Mouse (Mus musculus) neural tube, embryonic 12.5 days (tissue): ENCODE measurements at regions not wholly inside any gene's neighbourhood (a gene's known extent, or its start where the extent isn't known, plus 50 kb on each side); places are given as distances from the start of the nearest gene placed in this dataset.

Source experiments
- ATAC-seq: fragments of 200-750 bp; cut with Nextera tagmentation; 2 replicates; pipeline ENCODE4 v1.8.0; 2017; ENCODE audit warnings: low read depth, mild to moderate bottlenecking, moderate TSS enrichment, moderate library complexity; ENCODE audit not compliant: low FRiP score
- H3K27ac ChIP-seq: fragments of 300-500 bp; sonication (generic); 2 replicates; pipeline ENCODE4 v1.5.1; 2016
- H3K27me3 ChIP-seq: fragments of 300-500 bp; sonication (generic); replicated peaks from 2 replicates; pipeline ENCODE4 v1.6.1; 2016; ENCODE audit warnings: mild to moderate bottlenecking
- H3K36me3 ChIP-seq: fragments of 300-500 bp; sonication (generic); 2 replicates; pipeline ENCODE4 v1.6.1; 2016; ENCODE audit warnings: mild to moderate bottlenecking
- H3K4me1 ChIP-seq: fragments of 300-500 bp; sonication (generic); 2 replicates; pipeline ENCODE4 v1.6.1; 2016
- H3K4me2 ChIP-seq: fragments of 300-500 bp; sonication (generic); replicated peaks from 2 replicates; pipeline ENCODE4 v1.6.1; 2016; ENCODE audit warnings: mild to moderate bottlenecking
- H3K4me3 ChIP-seq: fragments of 300-500 bp; sonication (generic); 2 replicates; pipeline ENCODE4 v1.5.1; 2016
- H3K9ac ChIP-seq: fragments of 300-500 bp; sonication (generic); 2 replicates; pipeline ENCODE4 v1.6.1; 2016; ENCODE audit warnings: mild to moderate bottlenecking
- H3K9me3 ChIP-seq: fragments of 300-500 bp; sonication (generic); 2 replicates; pipeline ENCODE4 v1.6.1; 2016; ENCODE audit warnings: mild to moderate bottlenecking
- WGBS: fragments of 180-500 bp; shearing (Covaris S2); methylation state at CpG from one replicate; pipeline ENCODE4 v1.1.7; 2016; 5-methylcytosine and 5-hydroxymethylcytosine counted together

DNA sequence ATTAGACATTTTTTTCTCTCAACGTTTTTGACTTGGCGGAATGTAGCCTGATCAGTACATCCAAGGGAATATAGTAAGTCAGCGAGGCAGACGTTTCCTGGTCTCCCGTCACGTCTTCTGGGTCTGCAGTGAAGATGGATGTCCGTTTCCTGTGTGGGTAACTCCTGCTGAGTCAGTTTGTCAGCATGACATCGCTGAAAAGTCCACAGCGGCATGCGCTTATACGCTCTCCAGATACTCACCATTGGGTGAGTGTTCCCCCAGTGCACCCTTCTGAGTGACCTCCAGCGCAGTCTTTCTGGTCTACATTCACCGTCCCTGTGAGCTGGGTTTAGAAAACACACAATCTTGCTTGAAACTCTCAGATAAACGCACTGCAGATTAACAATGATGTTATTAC is 58.5 kb upstream of the Klf6 start:
- no peaks in the 10 kb centered on the region for H3K9me3 ChIP-seq
- no peak for ATAC-seq
- no peak overlapping the region for H3K4me2 ChIP-seq
- no peaks in the 10 kb centered on the region for H3K4me1 ChIP-seq
- no peak overlapping the region for H3K27ac ChIP-seq
- H3K9ac ChIP-seq, result no peak overlapping the region
- H3K36me3 ChIP-seq, result no peaks in the 10 kb centered on the region
- 52% methylated on average over 14 of the region's 14 CpGs for WGBS
- H3K27me3 ChIP-seq, result no peaks in the 10 kb centered on the region
- no peak overlapping the region for H3K4me3 ChIP-seq

DNA sequence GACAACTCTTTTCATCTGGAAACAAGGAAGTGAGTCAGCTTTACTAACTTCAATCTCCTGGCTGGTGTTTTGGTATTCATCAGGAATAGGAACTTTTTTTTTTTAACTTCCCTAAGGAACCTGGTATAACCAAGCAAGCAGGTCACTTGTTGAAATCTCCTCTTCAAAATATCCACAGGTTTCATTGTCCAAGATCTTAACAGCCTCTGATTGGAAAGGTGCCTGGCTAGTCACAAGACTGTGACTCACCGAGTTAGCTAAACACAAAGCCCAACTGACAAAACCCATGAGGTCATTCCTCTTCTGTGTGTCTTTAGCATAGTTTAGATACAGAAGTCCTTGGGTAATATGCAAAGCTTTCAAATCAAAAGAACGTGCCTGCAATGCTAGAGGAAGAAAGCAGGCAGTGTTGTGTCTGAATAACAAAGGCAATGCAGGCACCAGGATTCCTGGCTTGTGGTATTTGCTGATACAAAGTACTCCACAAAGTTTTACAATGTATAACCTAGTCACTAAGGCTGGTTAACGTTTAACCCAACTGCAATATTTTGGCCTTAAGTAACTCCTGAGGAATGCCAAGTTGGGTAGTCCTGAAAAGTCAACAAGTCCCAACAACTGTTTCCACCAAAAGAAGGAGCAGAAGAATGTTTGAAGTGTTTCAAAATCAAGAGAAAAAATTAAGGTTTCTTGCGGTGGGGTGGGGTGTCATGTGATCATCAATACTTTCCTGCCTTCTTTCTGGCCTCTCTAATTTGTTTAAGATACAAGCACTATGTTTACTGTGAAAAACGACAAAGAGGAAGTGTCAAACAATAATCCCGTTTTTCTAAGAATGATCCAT is 57.5 kb upstream of the Klf6 start:
- no peaks in the 10 kb centered on the region for H3K9me3 ChIP-seq
- H3K27ac ChIP-seq, result no peak overlapping the region
- H3K4me1 ChIP-seq, result no peaks in the 10 kb centered on the region
- ATAC-seq, result no peak
- no peak overlapping the region for H3K9ac ChIP-seq
- no peak overlapping the region for H3K4me3 ChIP-seq
- no peaks in the 10 kb centered on the region for H3K27me3 ChIP-seq
- WGBS, result 10% methylated on average over 6 of the region's 6 CpGs
- no peaks in the 10 kb centered on the region for H3K36me3 ChIP-seq
- no peak overlapping the region for H3K4me2 ChIP-seq

GRCm38 (mm10) chr13:5804381-5804941 is 56.8 kb upstream of the Klf6 start:
- H3K9ac ChIP-seq, result no peak overlapping the region
- no peak for ATAC-seq
- H3K36me3 ChIP-seq, result no peaks in the 10 kb centered on the region
- H3K27me3 ChIP-seq, result no peaks in the 10 kb centered on the region
- H3K4me1 ChIP-seq, result no peaks in the 10 kb centered on the region
- no peak overlapping the region for H3K4me2 ChIP-seq
- no peak overlapping the region for H3K4me3 ChIP-seq
- no peak overlapping the region for H3K27ac ChIP-seq
- H3K9me3 ChIP-seq, result no peaks in the 10 kb centered on the region
- 29% methylated on average over 7 of the region's 7 CpGs for WGBS

GRCm38 (mm10) chr13:5808380-5808779 is 52.9 kb upstream of the Klf6 start:
- no peak for ATAC-seq

More at GRCm38 (mm10) chr13:5808380-5808779, 52.9 kb upstream of the Klf6 start:
- Histone ChIP-seq H3K4me2 (no peak overlapping the region), H3K9me3 (no peaks in the 10 kb centered on the region), H3K9ac (no peak overlapping the region), H3K4me1 (no peaks in the 10 kb centered on the region), H3K27me3 (no peaks in the 10 kb centered on the region), H3K36me3 (no peaks in the 10 kb centered on the region), H3K4me3 (no peak overlapping the region), H3K27ac (no peak overlapping the region)
- WGBS, result 88% methylated on average over 2 of the region's 2 CpGs
